Mouse (Mus musculus) c-Kit-positive CD71-positive TER-119-negative erythroid progenitor cells, embryonic 14.5 days (primary cell): ENCODE data around the gene Cnga1.
A peak's percentile ranks its signal among the peaks of the same experiment; 100 is the strongest.

Experiments used
- DNase-seq: peaks from one replicate; pipeline ENCODE4 v3.0.0-alpha.2; 2013; ENCODE audit warnings: low read depth

The Cnga1 gene

GRCm38 (mm10) chr5:72644175-72644574, at the start of gene Cnga1:
TSS of gene Cnga1 (minus strand) at chr5:72644275.
- no peak for DNase-seq

- no peak for DNase-seq
Observed at GRCm38 (mm10) chr5:72690516-72690915, 46.4 kb upstream of the Cnga1 start.

GRCm38 (mm10) chr5:72689556-72689955, 45.5 kb upstream of the Cnga1 start:
- no peak for DNase-seq

- no peak for DNase-seq
Observed at GRCm38 (mm10) chr5:72681451-72681850, 37.4 kb upstream of the Cnga1 start.

GRCm38 (mm10) chr5:72674994-72675542, 31.0 kb upstream of the Cnga1 start:
- no peak for DNase-seq

GRCm38 (mm10) chr5:72671017-72671699, 27.1 kb upstream of the Cnga1 start:
- no peak for DNase-seq

GRCm38 (mm10) chr5:72668351-72668750, 24.3 kb upstream of the Cnga1 start:
- no peak for DNase-seq

GRCm38 (mm10) chr5:72666428-72666827, 22.4 kb upstream of the Cnga1 start:
- no peak for DNase-seq

GRCm38 (mm10) chr5:72665281-72665680, 21.2 kb upstream of the Cnga1 start:
- DNase-seq, result peak; percentile 46

GRCm38 (mm10) chr5:72664854-72665253, 20.8 kb upstream of the Cnga1 start:
- no peak for DNase-seq

GRCm38 (mm10) chr5:72664126-72664525, 20.1 kb upstream of the Cnga1 start:
- no peak for DNase-seq

GRCm38 (mm10) chr5:72661051-72661781, 17.1 kb upstream of the Cnga1 start:
- DNase-seq, result peak; percentile 16

GRCm38 (mm10) chr5:72658375-72658774, 14.3 kb upstream of the Cnga1 start:
- DNase-seq, result no peak

GRCm38 (mm10) chr5:72656270-72656791, 12.3 kb upstream of the Cnga1 start:
- DNase-seq, result no peak

- no peak for DNase-seq
Observed at GRCm38 (mm10) chr5:72653068-72653674, 9.1 kb upstream of the Cnga1 start.

GRCm38 (mm10) chr5:72648987-72649735, 5.1 kb upstream of the Cnga1 start:
- no peak for DNase-seq

- DNase-seq, result no peak
Observed at GRCm38 (mm10) chr5:72647958-72648595, 4.0 kb upstream of the Cnga1 start.

- peak; percentile 66 for DNase-seq
Observed at GRCm38 (mm10) chr5:72647418-72647907, 3.4 kb upstream of the Cnga1 start, which contains the start of gene Nipal1. TSS of gene Nipal1 (plus strand) at chr5:72647795.

GRCm38 (mm10) chr5:72646996-72647395, 2.9 kb upstream of the Cnga1 start:
- DNase-seq, result no peak

- DNase-seq, result no peak
Observed at GRCm38 (mm10) chr5:72646131-72646530, 2.1 kb upstream of the Cnga1 start.

- no peak for DNase-seq
Observed at GRCm38 (mm10) chr5:72643655-72644054, 420 bp downstream of the Cnga1 start.
